Mouse (Mus musculus): ENCODE data around the gene Tmem52b. TPM values are rescaled to one million over a fixed set of nuclear protein-coding genes. Genes with fewer than 3 reads are reported as not detected.
A peak's percentile ranks its signal among the peaks of the same experiment; 100 is the strongest.

Gene Tmem52b
- polyA plus RNA-seq, 1 experiment from 2014 or later: not detected

DNA sequence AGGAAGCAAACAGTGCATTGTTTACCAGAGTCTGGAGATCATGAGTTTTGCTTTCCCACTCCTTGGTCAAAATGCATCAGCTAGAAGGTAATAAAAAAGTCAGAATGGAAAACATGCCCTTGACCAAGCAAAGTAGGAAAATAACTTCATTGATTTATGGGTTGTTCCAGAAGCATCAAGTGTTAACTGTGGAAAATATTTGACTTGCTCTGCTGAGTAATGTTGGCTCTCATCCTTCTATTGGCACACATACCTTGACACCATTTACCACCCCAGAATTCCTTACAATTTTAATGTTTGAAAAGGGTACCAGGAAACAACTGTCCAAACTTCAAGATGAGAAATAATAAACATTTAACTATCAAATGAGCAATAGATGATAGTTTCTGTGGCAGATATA lies 13.7 kb downstream of the Tmem52b start:
- ATAC-seq (no peak), DNase-seq (ENCODE audit: low spot score) (no peak)
- H3K9ac ChIP-seq (ENCODE audit: low read length): no peak overlapping the region
- H3K4me2 ChIP-seq (ENCODE audit: low read length): no peak overlapping the region
- no peaks in the 10 kb centered on the region for H3K4me1 ChIP-seq (ENCODE audit: control insufficient read depth, insufficient read depth, low read length)
- no peaks in the 10 kb centered on the region for H3K27me3 ChIP-seq (replicated peaks; ENCODE audit: control insufficient read depth, insufficient read depth, low read length)
- H3K4me3 ChIP-seq (ENCODE audit: low read depth, low read length): no peak overlapping the region
- no peaks in the 10 kb centered on the region for H3K36me3 ChIP-seq (ENCODE audit: control insufficient read depth, insufficient read depth, low read length)
- H3K27ac ChIP-seq (ENCODE audit: low read depth, low read length): no peak overlapping the region
- no peaks in the 10 kb centered on the region for H3K9me3 ChIP-seq (replicated peaks; ENCODE audit: control insufficient read depth, low read length)

DNA sequence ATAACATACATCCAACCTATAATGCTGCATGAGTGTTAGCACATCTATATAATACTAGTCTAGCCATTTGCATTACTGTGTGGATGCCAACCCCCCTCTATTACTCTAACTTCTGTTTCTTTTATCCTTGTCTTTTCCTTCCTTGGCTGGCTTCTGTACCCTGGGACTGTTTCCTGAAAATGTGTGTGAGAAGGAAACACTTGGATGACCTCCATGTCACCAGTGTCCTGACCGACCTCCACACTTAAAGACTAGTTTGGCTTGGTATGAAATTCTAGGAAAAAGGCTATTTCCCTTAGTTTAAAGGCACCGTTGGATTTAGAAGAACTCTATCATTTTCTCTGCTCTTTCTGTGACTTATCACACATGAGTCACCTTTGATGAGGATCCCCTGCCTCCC lies 15.1 kb downstream of the Tmem52b start:
- WGBS: 90% methylated on average over 2 of the region's 2 CpGs
- Histone ChIP-seq H3K4me3 (ENCODE audit: low read depth, low read length) (no peak overlapping the region), H3K9me3 (replicated peaks; ENCODE audit: control insufficient read depth, low read length) (no peaks in the 10 kb centered on the region), H3K36me3 (ENCODE audit: control insufficient read depth, insufficient read depth, low read length) (no peaks in the 10 kb centered on the region), H3K4me1 (ENCODE audit: control insufficient read depth, insufficient read depth, low read length) (peaks cover 3% of the 10 kb centered on the region; the same call in 1 of the 2 replicates), H3K27me3 (replicated peaks; ENCODE audit: control insufficient read depth, insufficient read depth, low read length) (no peaks in the 10 kb centered on the region), H3K27ac (ENCODE audit: low read depth, low read length) (no peak overlapping the region), H3K4me2 (ENCODE audit: low read length) (no peak overlapping the region), H3K9ac (ENCODE audit: low read length) (no peak overlapping the region)
- ATAC-seq (no peak), DNase-seq (ENCODE audit: low spot score) (no peak)

GRCm38 (mm10) chr6:129529605-129530004 lies 17.2 kb downstream of the Tmem52b start:
- Histone ChIP-seq H3K9ac (ENCODE audit: low read length) (no peak overlapping the region), H3K4me3 (ENCODE audit: low read depth, low read length) (no peak overlapping the region), H3K36me3 (ENCODE audit: control insufficient read depth, insufficient read depth, low read length) (no peaks in the 10 kb centered on the region), H3K27me3 (replicated peaks; ENCODE audit: control insufficient read depth, insufficient read depth, low read length) (no peaks in the 10 kb centered on the region), H3K9me3 (replicated peaks; ENCODE audit: control insufficient read depth, low read length) (no peaks in the 10 kb centered on the region), H3K27ac (ENCODE audit: low read depth, low read length) (no peak overlapping the region), H3K4me1 (ENCODE audit: control insufficient read depth, insufficient read depth, low read length) (peaks cover 5% of the 10 kb centered on the region), H3K4me2 (ENCODE audit: low read length) (no peak overlapping the region)
- no peak for ATAC-seq
- DNase-seq (ENCODE audit: low spot score): no peak
- WGBS: 91% methylated on average over 1 of the region's 1 CpGs

DNA sequence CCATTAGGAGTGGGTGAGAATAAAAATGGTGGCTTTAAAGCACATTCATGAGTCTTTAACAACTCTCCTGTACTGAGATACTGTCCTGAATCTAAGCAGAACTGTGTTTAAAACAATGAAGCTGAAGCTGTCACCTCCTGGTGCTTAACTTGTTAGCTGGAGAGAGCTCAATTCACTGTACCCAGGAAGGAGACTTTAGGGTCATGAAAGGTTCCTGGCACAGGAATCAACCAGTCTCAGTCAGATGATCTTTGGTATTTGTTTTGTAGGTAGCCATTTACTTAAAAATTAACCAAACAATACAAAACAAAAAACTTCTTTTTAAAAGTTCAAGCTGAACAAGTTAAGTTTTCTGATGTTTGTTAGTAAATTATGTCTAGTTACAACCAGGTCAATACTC lies 17.9 kb downstream of the Tmem52b start:
- Histone ChIP-seq H3K4me3 (ENCODE audit: low read depth, low read length) (no peak overlapping the region), H3K36me3 (ENCODE audit: control insufficient read depth, insufficient read depth, low read length) (no peaks in the 10 kb centered on the region), H3K4me1 (ENCODE audit: control insufficient read depth, insufficient read depth, low read length) (peaks cover 11% of the 10 kb centered on the region), H3K9ac (ENCODE audit: low read length) (no peak overlapping the region), H3K4me2 (ENCODE audit: low read length) (no peak overlapping the region), H3K27ac (ENCODE audit: low read depth, low read length) (no peak overlapping the region), H3K9me3 (replicated peaks; ENCODE audit: control insufficient read depth, low read length) (no peaks in the 10 kb centered on the region), H3K27me3 (replicated peaks; ENCODE audit: control insufficient read depth, insufficient read depth, low read length) (no peaks in the 10 kb centered on the region)
- no peak for ATAC-seq
- no peak for DNase-seq (ENCODE audit: low spot score)

DNA sequence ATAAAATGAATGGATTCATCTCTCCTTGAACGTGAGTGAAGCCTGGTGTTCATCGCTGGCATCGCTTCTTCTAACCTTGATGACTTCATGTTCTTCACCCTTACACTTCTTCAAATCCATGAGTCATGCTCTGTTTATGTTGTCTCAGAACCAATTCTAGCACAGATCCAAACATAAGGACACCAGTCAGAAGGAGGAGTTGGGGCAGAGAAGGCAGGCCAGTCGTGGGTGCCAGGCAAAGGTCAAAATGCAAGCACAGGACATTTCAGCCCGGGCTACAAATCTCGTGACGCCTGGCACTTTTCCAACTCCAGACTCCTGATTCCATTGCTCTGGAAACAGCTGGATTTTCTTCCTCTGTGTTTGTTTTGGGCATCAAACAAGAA lies 20.2 kb downstream of the Tmem52b start:
- H3K4me3 ChIP-seq (ENCODE audit: low read depth, low read length): peak overlapping the region; percentile 76
- H3K27ac ChIP-seq (ENCODE audit: low read depth, low read length): peak overlapping the region; percentile 75; the same call in 1 of the 2 replicates
- DNase-seq (ENCODE audit: low spot score) (peak; percentile 72), ATAC-seq (peak; percentile 49)
- peaks cover 4% of the 10 kb centered on the region for H3K36me3 ChIP-seq (ENCODE audit: control insufficient read depth, insufficient read depth, low read length)
- H3K9ac ChIP-seq (ENCODE audit: low read length): peak overlapping the region; percentile 89
- H3K27me3 ChIP-seq (replicated peaks; ENCODE audit: control insufficient read depth, insufficient read depth, low read length): no peaks in the 10 kb centered on the region
- no peaks in the 10 kb centered on the region for H3K9me3 ChIP-seq (replicated peaks; ENCODE audit: control insufficient read depth, low read length)
- peaks cover 22% of the 10 kb centered on the region for H3K4me1 ChIP-seq (ENCODE audit: control insufficient read depth, insufficient read depth, low read length)
- H3K4me2 ChIP-seq (ENCODE audit: low read length): peak overlapping the region; percentile 60
- 35% methylated on average over 7 of the region's 7 CpGs for WGBS

- Histone ChIP-seq H3K27me3 (replicated peaks; ENCODE audit: control insufficient read depth, insufficient read depth, low read length) (no peaks in the 10 kb centered on the region), H3K36me3 (ENCODE audit: control insufficient read depth, insufficient read depth, low read length) (peaks cover 10% of the 10 kb centered on the region), H3K4me3 (ENCODE audit: low read depth, low read length) (peak within 1 kb of the TSS; percentile 76), H3K9ac (ENCODE audit: low read length) (peak within 1 kb of the TSS; percentile 89), H3K4me1 (ENCODE audit: control insufficient read depth, insufficient read depth, low read length) (peaks cover 22% of the 10 kb centered on the region), H3K9me3 (replicated peaks; ENCODE audit: control insufficient read depth, low read length) (no peaks in the 10 kb centered on the region), H3K4me2 (ENCODE audit: low read length) (peak within 1 kb of the TSS; percentile 60), H3K27ac (ENCODE audit: low read depth, low read length) (peak within 1 kb of the TSS; percentile 75)
- ATAC-seq (peak; percentile 89), DNase-seq (ENCODE audit: low spot score) (peak; percentile 87)
- under 1% methylated on average over 55 of the region's 55 CpGs for WGBS
Measured at GRCm38 (mm10) chr6:129532942-129533860, 20.8 kb downstream of the Tmem52b start, which contains the start of gene Gabarapl1. Gene Gabarapl1, plus strand, starts transcription at chr6:129533160.

GRCm38 (mm10) chr6:129534057-129534456 lies 21.7 kb downstream of the Tmem52b start:
- Histone ChIP-seq H3K27ac (ENCODE audit: low read depth, low read length) (peak overlapping the region; percentile 75), H3K9me3 (replicated peaks; ENCODE audit: control insufficient read depth, low read length) (no peaks in the 10 kb centered on the region), H3K4me2 (ENCODE audit: low read length) (peak overlapping the region; percentile 60), H3K27me3 (replicated peaks; ENCODE audit: control insufficient read depth, insufficient read depth, low read length) (no peaks in the 10 kb centered on the region), H3K4me1 (ENCODE audit: control insufficient read depth, insufficient read depth, low read length) (peaks cover 22% of the 10 kb centered on the region), H3K9ac (ENCODE audit: low read length) (peak overlapping the region; percentile 89), H3K4me3 (ENCODE audit: low read depth, low read length) (peak overlapping the region; percentile 76), H3K36me3 (ENCODE audit: control insufficient read depth, insufficient read depth, low read length) (peaks cover 19% of the 10 kb centered on the region)
- 8% methylated on average over 9 of the region's 9 CpGs for WGBS
- ATAC-seq: peak; percentile 50
- peak; percentile 76 for DNase-seq (ENCODE audit: low spot score)

DNA sequence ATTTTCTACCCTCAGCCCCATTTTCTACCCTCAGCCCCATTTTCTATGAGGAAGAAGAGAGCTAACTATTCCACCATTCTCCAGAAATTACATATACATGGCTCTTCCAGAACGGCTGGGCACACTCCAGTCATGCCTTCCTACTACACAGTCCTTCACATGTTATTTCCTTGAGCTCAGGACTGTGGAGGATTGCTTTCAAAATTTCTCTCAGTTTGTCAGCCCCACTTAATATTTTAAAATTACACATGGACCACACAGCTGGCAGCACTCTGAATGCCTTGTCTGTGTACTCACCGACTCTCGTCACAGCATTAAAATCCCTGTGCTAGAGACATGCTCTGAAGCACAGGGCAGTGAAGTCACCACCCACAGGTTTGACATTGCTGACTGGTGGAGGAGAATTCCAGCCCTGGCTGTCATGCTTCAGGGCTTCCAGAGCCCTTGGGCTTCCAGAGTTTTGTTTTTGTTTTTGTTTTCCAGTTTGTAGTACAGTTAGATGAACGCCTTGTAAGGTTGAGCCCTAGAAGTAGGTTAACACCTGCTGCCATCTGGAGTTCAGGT lies 22.4 kb downstream of the Tmem52b start:
- Histone ChIP-seq H3K4me2 (ENCODE audit: low read length) (peak overlapping the region; percentile 60), H3K36me3 (ENCODE audit: control insufficient read depth, insufficient read depth, low read length) (peaks cover 25% of the 10 kb centered on the region), H3K4me1 (ENCODE audit: control insufficient read depth, insufficient read depth, low read length) (peaks cover 22% of the 10 kb centered on the region), H3K27me3 (replicated peaks; ENCODE audit: control insufficient read depth, insufficient read depth, low read length) (no peaks in the 10 kb centered on the region), H3K4me3 (ENCODE audit: low read depth, low read length) (peak overlapping the region; percentile 76), H3K9me3 (replicated peaks; ENCODE audit: control insufficient read depth, low read length) (no peaks in the 10 kb centered on the region), H3K9ac (ENCODE audit: low read length) (peak overlapping the region; percentile 89), H3K27ac (ENCODE audit: low read depth, low read length) (no peak overlapping the region; the same call in 1 of the 2 replicates)
- DNase-seq (ENCODE audit: low spot score) (no peak), ATAC-seq (peak; percentile 10; the same call in 1 of the 2 replicates)
- WGBS: 66% methylated on average over 4 of the region's 4 CpGs

GRCm38 (mm10) chr6:129535723-129536122 lies 23.4 kb downstream of the Tmem52b start:
- peaks cover 22% of the 10 kb centered on the region for H3K4me1 ChIP-seq (ENCODE audit: control insufficient read depth, insufficient read depth, low read length)
- ATAC-seq (no peak), DNase-seq (ENCODE audit: low spot score) (no peak)
- H3K9me3 ChIP-seq (replicated peaks; ENCODE audit: control insufficient read depth, low read length): no peaks in the 10 kb centered on the region
- 91% methylated on average over 4 of the region's 4 CpGs for WGBS
- H3K4me2 ChIP-seq (ENCODE audit: low read length): peak overlapping the region; percentile 60
- peaks cover 35% of the 10 kb centered on the region for H3K36me3 ChIP-seq (ENCODE audit: control insufficient read depth, insufficient read depth, low read length)
- H3K27ac ChIP-seq (ENCODE audit: low read depth, low read length): no peak overlapping the region
- peak overlapping the region; percentile 76; the same call in 1 of the 2 replicates for H3K4me3 ChIP-seq (ENCODE audit: low read depth, low read length)
- no peaks in the 10 kb centered on the region for H3K27me3 ChIP-seq (replicated peaks; ENCODE audit: control insufficient read depth, insufficient read depth, low read length)
- H3K9ac ChIP-seq (ENCODE audit: low read length): peak overlapping the region; percentile 89; the same call in 1 of the 2 replicates

Measured in forebrain, embryonic 14.5 days (tissue).